Mouse (Mus musculus) megakaryocyte, embryonic 14.5 days (primary cell): ENCODE data around the gene Atp5c1. TPM values are rescaled to one million over a fixed set of nuclear protein-coding genes. Genes with fewer than 3 reads are reported as not detected.

Experiments
- H3K27me3 ChIP-seq: replicated peaks from 2 replicates; pipeline ENCODE3; 2012; ENCODE audit warnings: inconsistent platforms
- H3K36me3 ChIP-seq: replicated peaks from 2 replicates; pipeline ENCODE3; 2012; ENCODE audit warnings: low read length, inconsistent platforms, mixed read lengths
- H3K4me1 ChIP-seq: 2 replicates; pipeline ENCODE4 v1.6.1; 2012; ENCODE audit warnings: inconsistent platforms
- H3K4me3 ChIP-seq: replicated peaks from 2 replicates; pipeline ENCODE3; 2012; ENCODE audit warnings: moderate library complexity, mild to moderate bottlenecking, inconsistent platforms
- H3K9me3 ChIP-seq: 2 replicates; pipeline ENCODE4 v1.6.1; 2012; ENCODE audit warnings: inconsistent platforms
- FLI1 ChIP-seq: IDR thresholded peaks from 2 replicates; pipeline ENCODE4 v1.6.1; 2012; ENCODE audit warnings: low read length, inconsistent platforms, mixed read lengths
- GATA1 ChIP-seq: IDR thresholded peaks from 3 replicates; pipeline ENCODE4 v1.6.1; 2012; ENCODE audit warnings: mixed read lengths, low read length, inconsistent platforms, borderline replicate concordance
- polyA plus RNA-seq: library from polyadenylated mRNA; stranded (reverse); fragments of >175 nt; gene quantifications from 2 replicates; pipeline ENCODE4 v1.2.3, GENCODE M21; 2012; ENCODE audit warnings: low replicate concordance; ENCODE audit not compliant: insufficient read depth

Atp5c1 gene
- polyA plus RNA-seq, 1 experiment = 17.5 TPM

DNA sequence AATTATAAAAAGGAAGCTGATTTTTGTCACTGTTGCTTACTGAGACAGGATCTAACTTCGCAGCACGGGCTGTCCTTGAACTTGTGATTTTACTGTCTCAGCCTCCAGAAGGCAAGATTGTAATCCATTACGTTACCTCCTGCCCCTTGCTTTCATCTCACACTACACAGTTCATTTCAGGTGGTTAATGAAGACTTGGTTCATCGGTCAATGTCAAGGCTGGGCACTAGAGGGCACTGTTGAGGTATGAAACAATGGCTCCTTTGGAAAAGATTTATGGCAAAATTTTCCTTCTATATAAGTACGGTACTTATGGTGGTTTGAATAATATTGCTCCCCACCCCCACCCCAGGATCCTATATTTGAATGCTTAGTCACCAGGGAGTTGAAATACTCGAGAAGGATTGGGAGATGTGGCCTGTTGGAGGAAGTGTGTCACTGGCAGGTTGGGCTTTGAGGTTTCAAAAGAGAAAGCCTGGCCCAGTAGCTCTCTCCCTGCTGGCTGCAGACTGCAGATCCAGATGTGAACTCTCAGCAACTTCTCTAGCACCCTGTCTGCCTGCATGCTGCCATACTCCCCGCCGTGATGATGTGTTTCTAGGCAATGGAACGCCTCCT, 18.4 kb upstream of the Atp5c1 start:
- peaks cover 3% of the 10 kb centered on the region for H3K27me3 ChIP-seq
- TF ChIP-seq GATA1 (no peak), FLI1 (no peak)
- peak overlapping the region; percentile 12 for H3K4me3 ChIP-seq

GRCm38 (mm10) chr2:10094327-10095100, 14.2 kb upstream of the Atp5c1 start:
- no peaks in the 10 kb centered on the region for H3K27me3 ChIP-seq
- H3K4me3 ChIP-seq = no peak overlapping the region
- TF ChIP-seq GATA1 (no peak), FLI1 (no peak)
- H3K36me3 ChIP-seq = peaks cover 51% of the 10 kb centered on the region
- peaks cover 10% of the 10 kb centered on the region for H3K4me1 ChIP-seq
- no peaks in the 10 kb centered on the region for H3K9me3 ChIP-seq

More for the DNA sequence above, 18.4 kb upstream of the Atp5c1 start:
- H3K36me3 ChIP-seq = peaks cover 12% of the 10 kb centered on the region
- H3K9me3 ChIP-seq = no peaks in the 10 kb centered on the region
- peaks cover 25% of the 10 kb centered on the region for H3K4me1 ChIP-seq

DNA sequence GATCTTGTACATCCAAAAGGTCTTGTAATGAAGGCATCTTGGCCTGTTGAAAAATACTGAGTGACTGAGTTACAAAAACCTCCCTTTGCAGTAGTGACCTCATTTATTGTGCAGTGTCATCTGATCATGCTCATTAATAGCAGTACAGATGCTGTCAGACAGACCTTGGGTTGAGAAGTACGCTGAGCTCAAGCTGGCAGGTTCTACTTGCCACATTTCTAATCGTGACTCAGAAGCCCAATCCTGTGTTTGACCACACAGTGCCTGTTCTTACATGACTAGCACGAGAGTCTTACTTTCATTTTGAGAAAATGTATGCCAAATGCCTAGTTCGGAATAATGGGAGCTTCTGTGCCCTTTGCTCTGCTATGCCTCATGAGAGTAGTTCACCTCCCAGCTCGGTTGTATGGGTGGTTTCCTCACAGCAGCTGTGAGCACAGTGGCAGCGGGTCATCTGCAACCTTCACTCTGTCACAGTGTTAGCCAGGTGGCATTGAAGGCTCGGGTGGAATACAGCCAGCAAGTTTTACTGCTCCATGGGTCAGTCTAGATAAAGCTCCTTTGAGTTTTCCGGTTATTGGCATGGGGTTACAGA, 7.0 kb upstream of the Atp5c1 start:
- Histone ChIP-seq H3K36me3 (peaks cover 90% of the 10 kb centered on the region), H3K4me1 (peaks cover 54% of the 10 kb centered on the region), H3K27me3 (no peaks in the 10 kb centered on the region), H3K9me3 (no peaks in the 10 kb centered on the region), H3K4me3 (peak overlapping the region; percentile 38)
- no peak for TF ChIP-seq GATA1

- Histone ChIP-seq H3K9me3 (no peaks in the 10 kb centered on the region), H3K36me3 (peaks cover 53% of the 10 kb centered on the region), H3K27me3 (no peaks in the 10 kb centered on the region), H3K4me3 (no peak overlapping the region), H3K4me1 (peaks cover 69% of the 10 kb centered on the region)
- TF ChIP-seq GATA1 = no peak
- no peak for TF ChIP-seq FLI1
Observed at GRCm38 (mm10) chr2:10082737-10083136, 2.4 kb upstream of the Atp5c1 start.

DNA sequence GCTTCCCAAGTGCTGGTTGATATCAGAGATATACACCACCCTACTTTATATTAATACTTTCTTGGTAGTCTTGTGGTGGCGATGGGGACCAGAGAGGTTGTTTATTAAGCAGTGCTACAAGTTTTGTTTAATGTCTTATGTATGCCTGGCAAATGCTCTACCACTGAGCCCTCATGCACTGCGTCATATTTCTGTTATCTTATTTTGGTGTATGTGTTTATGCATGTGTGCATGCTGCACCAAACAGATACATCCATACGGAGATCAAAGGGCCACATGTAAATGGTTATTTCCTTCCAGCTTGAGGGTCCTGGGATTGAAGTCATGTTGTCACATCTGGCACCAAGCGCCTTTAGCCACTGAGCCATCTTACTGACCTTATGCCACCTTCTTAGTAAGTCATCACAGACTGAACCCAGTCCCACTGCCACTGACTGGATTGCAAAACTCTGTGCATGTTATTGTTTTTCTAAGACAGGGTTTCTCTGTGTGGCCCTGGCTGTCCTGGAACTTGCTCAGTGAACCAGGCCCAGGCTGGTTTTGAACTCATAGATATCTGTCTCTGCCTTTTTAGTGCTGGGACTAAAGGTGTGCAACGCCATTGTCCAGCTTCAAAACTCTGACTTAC, 1.3 kb upstream of the Atp5c1 start:
- peaks cover 67% of the 10 kb centered on the region for H3K4me1 ChIP-seq
- peaks cover 42% of the 10 kb centered on the region for H3K36me3 ChIP-seq
- H3K27me3 ChIP-seq = no peaks in the 10 kb centered on the region
- no peaks in the 10 kb centered on the region for H3K9me3 ChIP-seq
- H3K4me3 ChIP-seq = peak overlapping the region; percentile 100
- TF ChIP-seq FLI1 = no peak

DNA sequence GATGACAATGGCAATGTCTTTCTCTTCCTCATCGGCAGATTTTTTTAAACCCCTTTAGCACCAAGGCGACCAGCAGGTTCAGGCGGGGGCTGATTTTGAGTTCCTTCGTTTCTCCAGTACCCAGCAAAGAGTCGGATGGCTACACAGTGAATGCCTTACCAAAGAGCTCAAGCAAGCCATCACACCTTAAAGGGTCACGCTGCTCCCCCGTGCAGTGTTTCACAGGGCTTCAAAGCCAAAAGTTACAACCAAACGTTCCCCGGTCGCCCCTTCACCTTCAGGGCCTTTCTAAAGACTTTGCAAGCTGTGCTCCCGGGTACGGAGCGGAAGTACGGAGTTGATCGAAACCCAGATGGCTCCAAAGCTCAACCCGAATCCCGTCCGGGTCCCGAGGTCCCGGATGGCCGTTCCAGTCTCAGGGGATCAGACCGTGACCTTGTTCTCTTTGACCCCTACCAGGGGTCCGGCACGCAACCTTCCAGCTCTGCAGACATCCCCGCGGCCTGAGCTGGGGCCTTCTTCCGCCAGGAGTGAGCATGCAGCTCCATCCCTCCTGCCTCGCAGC, 483 bp downstream of the Atp5c1 start:
- Histone ChIP-seq H3K4me3 (peak overlapping the region; percentile 100), H3K36me3 (peaks cover 35% of the 10 kb centered on the region), H3K27me3 (no peaks in the 10 kb centered on the region), H3K9me3 (no peaks in the 10 kb centered on the region), H3K4me1 (peaks cover 69% of the 10 kb centered on the region)
- no peak for TF ChIP-seq GATA1

DNA sequence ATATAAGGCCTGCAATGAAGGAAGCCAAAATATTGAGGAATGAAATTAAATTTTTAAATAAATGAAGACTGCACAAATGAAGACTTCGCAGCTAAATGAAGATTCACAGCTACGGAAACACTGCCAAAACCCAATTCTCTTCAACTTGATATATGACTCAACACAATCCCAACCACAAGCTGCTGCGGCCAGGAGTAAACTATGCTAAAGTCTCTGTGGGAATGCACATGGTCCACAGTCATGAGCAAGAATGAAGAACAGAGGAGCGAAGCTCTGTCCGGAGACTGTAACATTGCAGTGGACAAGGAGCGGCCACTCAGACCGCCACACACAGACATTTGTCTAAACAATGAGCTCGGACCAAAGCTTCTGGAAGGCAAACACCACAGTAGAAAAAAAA, 3.6 kb downstream of the Atp5c1 start:
- Histone ChIP-seq H3K9me3 (no peaks in the 10 kb centered on the region), H3K27me3 (no peaks in the 10 kb centered on the region), H3K4me3 (peak overlapping the region; percentile 51), H3K4me1 (peaks cover 79% of the 10 kb centered on the region), H3K36me3 (peaks cover 38% of the 10 kb centered on the region)
- TF ChIP-seq GATA1 = no peak
- no peak for TF ChIP-seq FLI1

- Histone ChIP-seq H3K4me3 (no peak overlapping the region), H3K9me3 (no peaks in the 10 kb centered on the region), H3K27me3 (no peaks in the 10 kb centered on the region), H3K36me3 (peaks cover 50% of the 10 kb centered on the region), H3K4me1 (peaks cover 85% of the 10 kb centered on the region)
- no peak for TF ChIP-seq GATA1
- no peak for TF ChIP-seq FLI1
Observed at GRCm38 (mm10) chr2:10074470-10074869, 5.8 kb downstream of the Atp5c1 start.

DNA sequence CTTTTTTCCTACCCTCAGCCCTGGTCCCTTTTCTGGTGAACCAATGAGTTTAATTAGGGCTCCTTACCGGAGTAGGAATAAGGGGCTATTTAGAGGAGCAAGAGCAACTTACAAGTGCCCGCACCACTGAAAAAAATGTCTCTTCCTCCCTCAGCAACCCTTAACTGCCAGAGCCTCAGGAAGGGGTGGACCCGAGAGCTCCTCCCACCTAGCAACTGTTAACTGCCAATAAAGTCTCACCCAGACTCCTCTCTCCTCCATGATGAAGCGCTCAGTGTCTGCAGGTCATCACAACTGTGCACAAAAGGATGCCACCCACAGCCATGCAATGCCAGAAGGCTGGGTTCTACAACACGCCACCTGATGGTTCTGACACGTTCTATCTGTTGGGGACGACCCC, 8.6 kb downstream of the Atp5c1 start:
- no peaks in the 10 kb centered on the region for H3K9me3 ChIP-seq
- H3K4me3 ChIP-seq = no peak overlapping the region
- no peaks in the 10 kb centered on the region for H3K27me3 ChIP-seq
- peaks cover 70% of the 10 kb centered on the region for H3K36me3 ChIP-seq
- TF ChIP-seq FLI1 = no peak
- no peak for TF ChIP-seq GATA1
- peaks cover 79% of the 10 kb centered on the region for H3K4me1 ChIP-seq

- no peaks in the 10 kb centered on the region for H3K27me3 ChIP-seq
- H3K4me1 ChIP-seq = no peaks in the 10 kb centered on the region
- peaks cover 96% of the 10 kb centered on the region for H3K36me3 ChIP-seq
- no peak for TF ChIP-seq GATA1
- no peak for TF ChIP-seq FLI1
- H3K9me3 ChIP-seq = no peaks in the 10 kb centered on the region
- no peak overlapping the region for H3K4me3 ChIP-seq
Observed at GRCm38 (mm10) chr2:10058836-10059235, 21.5 kb downstream of the Atp5c1 start.
